Mouse (Mus musculus): ENCODE data around the gene Etv5.
"Not testable (repeated sequence)": the region's sequence is repeated elsewhere in the genome, so short reads cannot be mapped to it uniquely, and the experiment has no call there.

- not testable (repeated sequence) for TF ChIP-seq CTCF, POLR2A (IDR thresholded peaks at IDR 0.05; ENCODE audit: extremely low read depth, insufficient read depth, low read length)
These were observed 57.5 kb downstream of the Etv5 start for GRCm38 (mm10) chr16:22382018-22382417.
